Mouse (Mus musculus) stomach, embryonic 15.5 days (tissue): Measurements from ENCODE around the gene Hpn. TPM values are rescaled to one million over a fixed set of nuclear protein-coding genes. Genes with fewer than 3 reads are reported as not detected.

Experiments
- ATAC-seq: fragments of 200-750 bp; cut with Nextera tagmentation; 2 replicates; pipeline ENCODE4 v1.8.0; 2017; ENCODE audit warnings: low read depth, moderate number of reproducible peaks, moderate TSS enrichment; ENCODE audit not compliant: insufficient read depth, low FRiP score
- H3K27ac ChIP-seq: fragments of 300-500 bp; sonication (generic); 2 replicates; pipeline ENCODE4 v1.5.1; 2015; ENCODE audit warnings: mild to moderate bottlenecking, inconsistent platforms
- H3K27me3 ChIP-seq: fragments of 300-500 bp; sonication (generic); replicated peaks from 2 replicates; pipeline ENCODE4 v1.6.1; 2015; ENCODE audit warnings: inconsistent platforms
- H3K36me3 ChIP-seq: fragments of 300-500 bp; sonication (generic); 2 replicates; pipeline ENCODE4 v1.6.1; 2015; ENCODE audit warnings: inconsistent platforms
- H3K4me1 ChIP-seq: fragments of 300-500 bp; sonication (generic); 2 replicates; pipeline ENCODE4 v1.6.1; 2015; ENCODE audit warnings: inconsistent platforms
- H3K4me2 ChIP-seq: fragments of 300-500 bp; sonication (generic); 2 replicates; pipeline ENCODE4 v1.6.1; 2015; ENCODE audit warnings: mild to moderate bottlenecking, inconsistent platforms
- H3K4me3 ChIP-seq: fragments of 300-500 bp; sonication (generic); replicated peaks from 2 replicates; pipeline ENCODE4 v1.5.1; 2015; ENCODE audit warnings: inconsistent platforms
- H3K9ac ChIP-seq: fragments of 300-500 bp; sonication (generic); 2 replicates; pipeline ENCODE4 v1.6.1; 2015; ENCODE audit warnings: inconsistent platforms
- H3K9me3 ChIP-seq: fragments of 300-500 bp; sonication (generic); 2 replicates; pipeline ENCODE4 v1.6.1; 2016; ENCODE audit warnings: inconsistent platforms
- WGBS: fragments of 180-500 bp; shearing (Covaris S2); methylation state at CpG from one replicate; pipeline ENCODE4 v1.1.7; 2015; 5-methylcytosine and 5-hydroxymethylcytosine counted together
- polyA plus RNA-seq: library from polyadenylated mRNA; unstranded; fragments of >200 nt; fragmentation: Nextera tagmentation; extraction: Ambion mirVana; gene quantifications from 2 replicates; pipeline ENCODE4 v1.2.1, GENCODE M21; 2015

The Hpn gene
- polyA plus RNA-seq, 1 experiment from 2014 or later, result 35.3 TPM

DNA sequence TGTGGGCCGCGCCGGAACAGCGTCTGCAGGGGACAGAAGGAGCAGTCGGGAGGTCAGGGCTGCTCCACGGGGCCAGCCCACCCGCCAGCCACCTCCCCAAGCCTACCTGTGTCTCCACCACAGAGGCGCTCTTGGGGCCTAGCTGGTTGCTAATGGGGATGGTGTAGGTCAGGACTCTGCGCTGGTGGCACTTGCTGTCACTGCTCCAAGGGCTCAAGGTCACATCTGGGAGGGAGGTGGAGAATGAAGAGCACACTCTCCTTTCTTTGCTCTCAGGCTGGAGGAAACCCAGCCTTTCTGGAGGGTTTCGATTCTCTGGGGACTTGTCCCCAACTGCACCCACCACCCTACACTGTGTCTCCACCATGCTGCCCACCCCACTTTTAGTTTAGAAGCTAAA is 20.6 kb upstream of the Hpn start:
- no peaks in the 10 kb centered on the region for H3K9me3 ChIP-seq
- ATAC-seq, result no peak
- no peaks in the 10 kb centered on the region for H3K4me1 ChIP-seq
- H3K27me3 ChIP-seq, result no peaks in the 10 kb centered on the region
- H3K36me3 ChIP-seq, result peaks cover 89% of the 10 kb centered on the region
- H3K4me2 ChIP-seq, result no peak overlapping the region
- H3K27ac ChIP-seq, result no peak overlapping the region
- H3K4me3 ChIP-seq, result no peak overlapping the region
- WGBS, result 88% methylated on average over 10 of the region's 10 CpGs
- H3K9ac ChIP-seq, result no peak overlapping the region

DNA sequence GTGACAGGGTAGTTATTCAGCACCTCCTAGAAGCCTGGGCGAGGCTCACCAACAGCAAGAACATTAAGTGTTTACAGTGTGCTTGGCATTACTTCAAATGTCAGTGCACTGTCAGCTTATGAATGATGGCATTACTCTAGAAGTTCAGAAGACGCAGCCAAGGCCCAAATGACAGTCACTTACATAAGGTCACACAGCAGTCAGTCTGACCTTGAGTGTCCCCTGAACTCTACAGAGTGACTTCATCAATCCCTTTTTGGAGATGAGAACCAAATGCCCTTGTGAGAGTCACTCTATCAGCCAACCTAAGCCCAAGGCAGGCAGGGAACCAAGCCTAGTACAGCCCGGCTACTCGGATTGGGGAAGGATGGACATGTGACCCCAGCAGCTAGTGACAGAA is 16.8 kb upstream of the Hpn start:
- no peak for ATAC-seq
- peaks cover 69% of the 10 kb centered on the region for H3K36me3 ChIP-seq
- 83% methylated on average over 4 of the region's 4 CpGs for WGBS
- H3K27me3 ChIP-seq, result peaks cover 3% of the 10 kb centered on the region
- H3K9ac ChIP-seq, result no peak overlapping the region
- no peak overlapping the region for H3K4me2 ChIP-seq
- no peak overlapping the region for H3K4me3 ChIP-seq
- no peak overlapping the region for H3K27ac ChIP-seq
- H3K4me1 ChIP-seq, result peaks cover 7% of the 10 kb centered on the region
- no peaks in the 10 kb centered on the region for H3K9me3 ChIP-seq

DNA sequence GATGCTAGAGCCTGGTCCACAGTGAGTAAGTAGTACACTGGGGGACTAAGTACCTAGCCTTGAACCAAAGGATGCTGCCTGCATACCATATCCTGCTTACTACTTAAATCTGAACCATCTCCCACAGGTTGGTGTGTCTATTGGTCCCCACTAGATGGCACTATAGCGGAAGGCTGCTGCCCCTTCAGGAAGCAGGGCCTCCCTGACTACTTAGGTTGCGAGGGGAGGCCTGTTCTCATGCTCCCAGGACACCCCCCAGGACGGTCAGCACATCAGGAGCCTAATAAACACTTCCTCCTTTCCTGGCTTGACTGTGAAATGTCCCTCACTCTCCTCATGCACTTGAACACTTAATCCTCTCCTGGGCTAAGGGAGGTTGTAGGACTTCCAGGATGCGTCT is 15.8 kb upstream of the Hpn start:
- Histone ChIP-seq H3K36me3 (peaks cover 61% of the 10 kb centered on the region), H3K9me3 (no peaks in the 10 kb centered on the region), H3K27me3 (peaks cover 13% of the 10 kb centered on the region), H3K27ac (no peak overlapping the region), H3K4me2 (no peak overlapping the region), H3K4me1 (peaks cover 14% of the 10 kb centered on the region), H3K9ac (no peak overlapping the region), H3K4me3 (no peak overlapping the region)
- no peak for ATAC-seq
- WGBS, result 32% methylated on average over 4 of the region's 4 CpGs

DNA sequence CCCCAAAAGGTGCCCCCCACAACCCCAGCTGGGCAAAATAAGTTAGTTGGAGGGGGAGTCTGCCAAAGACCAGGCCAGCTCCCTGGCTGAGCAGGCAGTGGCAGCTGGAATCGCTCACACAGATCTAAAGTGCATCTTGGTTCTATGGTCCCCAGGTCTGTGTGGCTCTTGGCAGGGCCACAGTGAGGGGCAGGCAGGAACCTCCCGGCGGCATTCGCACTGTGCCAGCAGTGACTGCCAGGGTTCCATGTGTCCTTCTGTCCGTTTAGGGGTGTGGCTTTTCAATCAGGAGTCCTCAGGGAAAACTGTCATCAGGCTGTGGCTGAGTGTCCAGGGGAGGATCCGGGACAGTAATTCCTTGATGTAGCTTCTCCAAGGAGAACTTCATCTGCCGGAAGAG is 15.1 kb upstream of the Hpn start:
- Histone ChIP-seq H3K4me3 (no peak overlapping the region), H3K4me1 (peaks cover 15% of the 10 kb centered on the region), H3K27me3 (peaks cover 19% of the 10 kb centered on the region), H3K9ac (no peak overlapping the region), H3K4me2 (no peak overlapping the region), H3K27ac (no peak overlapping the region), H3K36me3 (peaks cover 54% of the 10 kb centered on the region), H3K9me3 (no peaks in the 10 kb centered on the region)
- WGBS, result 94% methylated on average over 7 of the region's 7 CpGs
- ATAC-seq, result no peak

DNA sequence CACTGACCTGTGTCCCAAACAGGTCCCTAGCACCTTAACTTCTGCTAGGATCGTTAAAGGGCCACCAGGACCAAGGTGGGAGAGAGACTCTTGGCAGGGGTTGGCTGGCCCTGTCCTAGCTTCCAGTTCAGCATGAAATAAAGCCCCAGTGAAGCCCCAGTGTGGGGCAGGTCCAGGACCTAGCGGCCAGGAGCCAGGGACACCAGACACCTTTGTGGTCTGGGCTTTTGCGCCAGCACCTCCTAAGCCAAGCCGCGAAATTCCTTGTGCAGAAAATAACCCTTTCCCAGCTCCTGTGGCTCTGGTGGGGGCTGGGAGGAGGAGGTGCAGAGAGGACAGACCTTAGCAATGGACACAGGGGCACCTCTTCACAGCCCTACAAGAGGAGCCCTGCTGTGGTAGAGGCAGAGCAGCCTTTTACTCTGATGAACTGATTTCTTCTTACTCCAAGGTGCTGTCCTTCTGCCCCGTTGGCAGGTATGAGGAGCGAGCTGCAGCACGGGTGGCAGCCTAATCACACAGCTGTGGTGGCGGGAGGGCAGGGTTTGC is 13.1 kb upstream of the Hpn start:
- no peaks in the 10 kb centered on the region for H3K9me3 ChIP-seq
- peaks cover 28% of the 10 kb centered on the region for H3K27me3 ChIP-seq
- no peak overlapping the region for H3K4me2 ChIP-seq
- no peak for ATAC-seq
- peaks cover 35% of the 10 kb centered on the region for H3K36me3 ChIP-seq
- no peak overlapping the region for H3K4me3 ChIP-seq
- H3K9ac ChIP-seq, result no peak overlapping the region
- WGBS, result 60% methylated on average over 9 of the region's 9 CpGs
- H3K4me1 ChIP-seq, result peaks cover 15% of the 10 kb centered on the region
- no peak overlapping the region for H3K27ac ChIP-seq

DNA sequence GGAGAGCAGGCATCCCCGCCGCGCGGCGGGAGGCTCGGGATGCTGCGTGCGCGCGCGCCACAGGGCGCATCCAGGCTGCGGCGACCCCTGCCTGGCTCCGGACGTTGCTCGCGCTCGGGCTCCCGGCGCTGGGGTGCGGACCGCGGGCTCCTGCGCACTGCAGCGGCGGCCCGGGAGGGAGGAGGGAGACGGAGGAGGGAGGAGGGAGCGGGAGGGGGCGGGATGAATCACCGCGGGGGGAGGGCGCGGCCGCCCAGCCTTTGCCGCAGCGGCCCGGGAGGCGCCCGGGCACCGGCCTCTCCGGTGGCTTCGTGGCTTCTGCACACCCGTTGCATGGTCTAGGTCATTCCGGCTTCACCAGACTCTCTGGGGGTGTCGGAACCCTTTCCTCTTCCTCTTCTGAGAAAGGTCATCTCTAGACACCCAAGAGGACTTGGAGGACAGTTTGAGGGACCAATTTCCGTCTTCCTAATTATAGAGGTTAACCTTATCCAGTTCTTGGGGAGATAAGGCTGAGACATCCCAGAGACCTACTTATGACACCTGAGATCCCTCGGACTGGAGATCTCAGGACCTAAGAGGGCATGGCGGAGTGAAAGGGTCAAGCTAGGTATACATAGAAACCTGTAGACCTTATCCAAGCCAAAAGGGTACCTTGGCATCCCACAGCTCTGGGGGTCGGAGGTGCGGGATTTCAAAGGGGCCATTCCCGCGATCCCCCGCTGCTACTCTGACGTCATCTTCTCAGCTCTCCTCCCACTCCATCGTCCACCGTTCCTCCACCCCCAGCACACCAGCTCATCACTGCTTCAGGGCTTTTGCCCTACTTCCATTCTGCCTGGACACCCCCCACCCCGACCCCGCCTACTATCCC is 12.0 kb upstream of the Hpn start, which contains the start of gene Scn1b:
Scn1b (minus strand) TSS at position 153 of the 874 bp plus-strand sequence.
- Histone ChIP-seq H3K27ac (no peak within 1 kb of the TSS), H3K4me1 (peaks cover 15% of the 10 kb centered on the region), H3K36me3 (peaks cover 24% of the 10 kb centered on the region), H3K4me3 (peak within 1 kb of the TSS; percentile 60), H3K27me3 (peaks cover 28% of the 10 kb centered on the region), H3K4me2 (peak within 1 kb of the TSS; percentile 99), H3K9ac (peak within 1 kb of the TSS; percentile 46), H3K9me3 (no peaks in the 10 kb centered on the region)
- WGBS, result under 1% methylated on average over 35 of the region's 60 CpGs
- ATAC-seq, result no peak

DNA sequence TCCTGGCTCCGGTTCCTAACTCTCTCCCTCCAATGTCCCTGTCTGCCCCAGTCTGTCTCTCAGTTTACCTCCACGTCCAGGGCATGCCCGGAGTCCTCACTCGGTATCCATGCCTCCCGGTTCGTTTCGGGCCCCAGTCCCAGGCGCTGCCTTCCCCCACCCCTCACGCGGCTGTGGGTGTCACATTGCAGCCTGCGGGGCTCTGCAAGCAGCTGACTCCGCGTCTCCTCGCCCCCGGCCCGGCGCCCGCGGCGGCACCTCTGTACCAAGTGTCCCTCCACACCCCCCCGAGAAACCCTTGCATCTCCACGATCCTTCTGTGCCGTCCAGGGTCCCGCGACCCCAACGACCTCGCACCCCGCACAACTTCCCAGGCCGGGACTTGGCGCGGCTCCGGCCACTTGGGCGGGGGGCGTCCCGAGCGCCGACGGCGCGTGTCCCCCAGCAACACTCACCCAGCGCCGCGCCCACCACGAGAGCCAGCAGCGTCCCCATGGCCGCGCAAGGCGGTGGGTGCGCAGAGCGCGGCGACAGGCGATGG is 11.2 kb upstream of the Hpn start:
- peaks cover 28% of the 10 kb centered on the region for H3K27me3 ChIP-seq
- peak overlapping the region; percentile 60 for H3K4me3 ChIP-seq
- under 1% methylated on average over 51 of the region's 53 CpGs for WGBS
- H3K4me2 ChIP-seq, result peak overlapping the region; percentile 99
- peaks cover 16% of the 10 kb centered on the region for H3K36me3 ChIP-seq
- peaks cover 15% of the 10 kb centered on the region for H3K4me1 ChIP-seq
- no peak overlapping the region for H3K27ac ChIP-seq
- H3K9me3 ChIP-seq, result no peaks in the 10 kb centered on the region
- peak overlapping the region; percentile 46 for H3K9ac ChIP-seq
- no peak for ATAC-seq

DNA sequence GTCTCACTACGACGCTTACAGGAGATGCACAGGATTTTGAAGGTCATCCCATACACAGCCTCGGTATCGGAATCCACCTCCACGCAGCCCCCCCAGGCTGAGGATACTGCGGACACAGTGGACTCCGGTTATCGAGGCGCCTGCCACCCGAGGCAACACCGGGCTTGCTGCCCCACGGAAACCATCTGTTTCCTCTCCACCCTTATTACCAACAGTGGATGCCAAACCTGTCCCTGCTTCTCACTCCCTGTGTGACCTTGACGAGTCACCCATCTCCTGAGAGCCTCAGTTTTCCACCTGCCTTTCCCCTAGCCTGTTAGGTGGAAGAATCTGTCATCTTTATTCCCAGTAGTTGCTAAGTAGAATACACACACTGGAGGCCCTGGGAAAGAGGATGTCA is 10.0 kb upstream of the Hpn start:
- Histone ChIP-seq H3K9ac (no peak overlapping the region), H3K4me2 (no peak overlapping the region), H3K9me3 (no peaks in the 10 kb centered on the region), H3K36me3 (0 out of 2 replicates have a peak, but pooled peaks cover 10% of the 10 kb centered on the region), H3K27me3 (peaks cover 28% of the 10 kb centered on the region), H3K4me3 (no peak overlapping the region), H3K4me1 (peaks cover 15% of the 10 kb centered on the region), H3K27ac (no peak overlapping the region)
- no peak for ATAC-seq
- WGBS, result 76% methylated on average over 13 of the region's 13 CpGs

DNA sequence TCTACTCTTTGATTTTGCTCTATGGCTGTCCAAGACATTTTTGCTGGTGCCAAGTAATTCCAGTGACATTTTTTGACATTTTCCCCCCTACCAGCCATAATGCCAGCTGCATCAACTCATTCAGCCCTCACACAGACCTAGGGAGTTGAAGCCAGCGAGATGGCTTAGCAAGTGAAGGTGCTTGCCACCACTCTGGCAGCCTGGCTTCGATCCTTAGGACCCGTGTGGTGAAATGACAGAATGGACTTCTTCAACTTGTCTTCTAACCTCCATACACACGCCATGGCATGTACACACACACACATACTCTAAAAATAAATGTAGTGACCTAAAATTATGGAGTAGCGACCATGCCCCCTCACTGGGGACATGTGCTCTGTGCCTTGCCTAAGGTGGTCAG is 9.3 kb upstream of the Hpn start:
- ATAC-seq, result no peak
- H3K27ac ChIP-seq, result no peak overlapping the region
- H3K27me3 ChIP-seq, result peaks cover 28% of the 10 kb centered on the region
- H3K4me1 ChIP-seq, result peaks cover 15% of the 10 kb centered on the region
- H3K36me3 ChIP-seq, result 0 out of 2 replicates have a peak, but pooled peaks cover 4% of the 10 kb centered on the region
- no peak overlapping the region for H3K4me2 ChIP-seq
- no peak overlapping the region for H3K9ac ChIP-seq
- no peaks in the 10 kb centered on the region for H3K9me3 ChIP-seq
- 81% methylated on average over 5 of the region's 5 CpGs for WGBS
- no peak overlapping the region for H3K4me3 ChIP-seq

DNA sequence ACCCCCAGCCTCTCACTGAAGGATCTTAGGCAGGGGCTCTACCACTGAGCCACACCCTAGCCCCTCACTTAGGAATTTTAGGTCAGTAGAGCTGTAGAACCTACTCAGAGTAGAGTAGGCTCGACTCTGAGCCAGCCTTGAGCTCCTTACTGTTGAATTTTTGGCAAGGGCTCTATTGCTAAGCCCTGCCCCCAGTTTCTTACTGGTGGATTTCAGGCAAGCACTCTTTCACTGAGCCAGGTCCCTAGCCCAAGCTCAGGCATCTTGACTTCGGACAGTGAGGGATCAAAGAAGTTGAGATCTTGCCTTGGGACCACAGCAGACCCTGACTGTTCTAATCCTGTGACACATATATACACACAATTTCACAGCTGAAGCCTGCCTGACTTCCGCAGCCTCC is 8.6 kb upstream of the Hpn start:
- no peak for ATAC-seq
- no peak overlapping the region for H3K27ac ChIP-seq
- H3K4me1 ChIP-seq, result peaks cover 15% of the 10 kb centered on the region
- H3K36me3 ChIP-seq, result no peaks in the 10 kb centered on the region
- no peak overlapping the region for H3K9ac ChIP-seq
- H3K9me3 ChIP-seq, result no peaks in the 10 kb centered on the region
- peaks cover 28% of the 10 kb centered on the region for H3K27me3 ChIP-seq
- WGBS, result 75% methylated on average over 3 of the region's 3 CpGs
- H3K4me2 ChIP-seq, result no peak overlapping the region
- no peak overlapping the region for H3K4me3 ChIP-seq

DNA sequence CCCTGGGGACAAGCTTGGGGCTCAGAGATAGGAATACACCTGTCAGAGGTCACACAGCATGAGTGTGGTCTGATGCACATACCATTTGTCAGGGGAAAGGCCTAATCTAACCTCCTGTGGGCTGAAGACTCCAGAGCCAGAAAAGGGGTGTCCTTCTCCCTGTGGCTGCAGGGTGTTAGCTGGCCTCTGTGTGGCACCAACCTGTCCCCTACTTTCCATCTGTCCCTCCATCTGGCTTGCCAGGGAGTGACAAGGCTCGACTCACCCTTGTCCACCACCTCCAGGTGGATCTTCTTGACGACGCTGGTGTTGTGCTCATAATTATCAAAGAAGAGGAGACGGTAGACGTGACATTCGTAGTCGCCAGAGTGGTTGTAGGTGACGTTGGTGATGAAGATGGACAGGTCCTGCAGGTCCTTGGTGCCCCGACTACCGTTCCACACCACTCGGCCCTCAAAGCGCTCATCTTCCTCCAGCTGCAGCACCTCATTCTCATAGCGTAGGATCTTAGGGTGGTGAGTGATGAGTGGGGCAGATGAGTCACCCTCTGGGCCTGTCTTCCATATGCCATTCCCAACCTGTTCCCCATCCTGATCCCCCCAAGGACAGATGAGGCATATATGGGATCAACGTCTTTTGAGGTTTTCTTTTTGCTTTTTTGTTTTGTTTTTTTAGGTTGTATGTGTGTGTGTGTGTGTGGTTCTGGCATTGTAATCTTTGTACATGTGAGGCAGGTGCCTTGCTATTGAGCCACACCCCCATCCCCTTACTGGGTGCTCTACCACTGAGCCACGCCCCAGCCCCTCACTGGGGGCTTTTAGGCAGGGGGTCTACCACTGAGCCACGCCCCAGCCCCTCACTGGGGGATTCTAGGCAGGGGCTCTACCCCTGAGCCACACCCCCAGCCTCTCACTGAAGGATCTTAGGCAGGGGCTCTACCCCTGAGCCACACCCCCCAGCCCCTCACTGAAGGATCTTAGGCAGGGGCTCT is 7.8 kb upstream of the Hpn start:
- H3K36me3 ChIP-seq, result no peaks in the 10 kb centered on the region
- H3K27ac ChIP-seq, result no peak overlapping the region
- no peak overlapping the region for H3K4me3 ChIP-seq
- peaks cover 15% of the 10 kb centered on the region for H3K4me1 ChIP-seq
- ATAC-seq, result no peak
- no peak overlapping the region for H3K9ac ChIP-seq
- H3K27me3 ChIP-seq, result peaks cover 28% of the 10 kb centered on the region
- no peaks in the 10 kb centered on the region for H3K9me3 ChIP-seq
- 86% methylated on average over 16 of the region's 16 CpGs for WGBS
- H3K4me2 ChIP-seq, result no peak overlapping the region
